Mouse (Mus musculus): ENCODE measurements around the gene Kif3c.

GRCm38 (mm10) chr12:3316083-3316482, 48.8 kb upstream of the Kif3c start:
- no peak for TF ChIP-seq CTCF (IDR thresholded peaks at IDR 0.05; ENCODE audit: low read depth)
- TF ChIP-seq EP300 (optimal IDR thresholded peaks at IDR 0.05): no peak
